9 mouse cellular contexts compared by ENCODE assay signal in genomic region chr10:44427891-44428361, GRCm38 (mm10).
DNase-seq lines count a peak whose midpoint lies in the region; ATAC-seq and TF ChIP-seq lines count a peak whose summit lies in the region.
"Had no signal": no experiment of that assay in that cellular context is flagged by ENCODE, and none has a peak within 500 bp of the region (broad histone marks: within the 10 kb centered on the region; RNA-seq: fewer than 3 reads in every experiment).

No protein-coding gene starts in this region.

- no peak overlapping the region for H3K4me2 ChIP-seq in hindbrain, embryonic 13.5 days
- H3K4me2 ChIP-seq in lung, embryonic 14.5 days, result no peak overlapping the region

- H3K9me3 ChIP-seq in hindbrain, embryonic 13.5 days, result no peaks in the 10 kb centered on the region
- no peaks in the 10 kb centered on the region for H3K9me3 ChIP-seq in lung, embryonic 14.5 days (ENCODE audit: low read depth, low read length)

- peak; percentile 81 for DNase-seq in ES-CJ7 (ENCODE audit: low read depth, low spot score)
- peak; percentile 79 for DNase-seq in adrenal gland, adult 8-10 months
- peak; percentile 44 for DNase-seq in lung, embryonic 14.5 days
- peak; percentile 80 for DNase-seq in urinary bladder, postnatal 14 days (ENCODE audit: low spot score)
- no peak for DNase-seq in thymus, adult 18-20 months
- no peak for DNase-seq in right cerebral cortex, postnatal 10 days (ENCODE audit: low spot score in 2 of 2)
- DNase-seq in heart, postnatal 25 days (ENCODE audit: low spot score), result no peak

- H3K9ac ChIP-seq in hindbrain, embryonic 13.5 days, result no peak overlapping the region
- no peak overlapping the region for H3K9ac ChIP-seq in lung, embryonic 14.5 days

- intact Hi-C loops in heart, postnatal 25 days (cut with DNase I), result no loop called here

- ATAC-seq in hindbrain, embryonic 13.5 days (ENCODE audit: low FRiP score), result peak; percentile 59
- ATAC-seq in lung, embryonic 14.5 days (ENCODE audit: insufficient read depth), result peak; percentile 82

- no peak for TF ChIP-seq CTCF in lung, embryonic 14.5 days (IDR thresholded peaks at IDR 0.05; ENCODE audit: low read depth)

- no peak overlapping the region for H3K4me3 ChIP-seq in hindbrain, embryonic 13.5 days
- no peak overlapping the region for H3K4me3 ChIP-seq in lung, embryonic 14.5 days (ENCODE audit: low read depth, low read length)

- 0 out of 2 replicates have a peak, but pooled peaks cover 7% of the 10 kb centered on the region for H3K27me3 ChIP-seq in hindbrain, embryonic 13.5 days
- H3K27me3 ChIP-seq in lung, embryonic 14.5 days (ENCODE audit: insufficient read depth, low read length), result no peaks in the 10 kb centered on the region

- H3K36me3 ChIP-seq in hindbrain, embryonic 13.5 days, result no peaks in the 10 kb centered on the region
- no peaks in the 10 kb centered on the region for H3K36me3 ChIP-seq in lung, embryonic 14.5 days (ENCODE audit: insufficient read depth)

- no peak overlapping the region for H3K27ac ChIP-seq in hindbrain, embryonic 13.5 days
- H3K27ac ChIP-seq in lung, embryonic 14.5 days (ENCODE audit: low read depth), result no peak overlapping the region
- H3K27ac ChIP-seq: macrophage had no signal

- H3K4me1 ChIP-seq in hindbrain, embryonic 13.5 days (replicated peaks), result no peaks in the 10 kb centered on the region
- no peaks in the 10 kb centered on the region for H3K4me1 ChIP-seq in lung, embryonic 14.5 days (ENCODE audit: insufficient read depth)

- 24% methylated on average over 12 of the region's 12 CpGs for WGBS in hindbrain, embryonic 13.5 days
- 56% methylated on average over 12 of the region's 12 CpGs for WGBS in lung, embryonic 14.5 days

Comparison
In these comparisons a context has a peak if more than half of its experiments do, and no peak if none do; other contexts are left out.
1. DNase-seq: peak in ES-CJ7 (single experiment), adrenal gland, adult 8-10 months (single experiment), lung, embryonic 14.5 days (single experiment) and urinary bladder, postnatal 14 days (single experiment); none in thymus, adult 18-20 months (0 of 2), right cerebral cortex, postnatal 10 days (0 of 2) and heart, postnatal 25 days (single experiment).